Mouse (Mus musculus) layer of hippocampus, adult 18-20 months (tissue): ENCODE measurements around the gene Nabp2. TPM values are rescaled to one million over a fixed set of nuclear protein-coding genes. Genes with fewer than 3 reads are reported as not detected.
A peak's percentile ranks its signal among the peaks of the same experiment; 100 is the strongest.

Experiments
- DNase-seq, 2 experiments: peaks; one replicate each; pipeline ENCODE4 v3.0.0; 2022; ENCODE audit warnings: low spot score in 2 of 2
- total RNA-seq, 2 experiments: library from RNA; stranded (reverse); gene quantifications; 2 replicates each; pipeline ENCODE4 v1.2.3; 2021

The Nabp2 gene
- total RNA-seq, 2 experiments from 2014 or later: 96.5 to 98.5 TPM

DNA sequence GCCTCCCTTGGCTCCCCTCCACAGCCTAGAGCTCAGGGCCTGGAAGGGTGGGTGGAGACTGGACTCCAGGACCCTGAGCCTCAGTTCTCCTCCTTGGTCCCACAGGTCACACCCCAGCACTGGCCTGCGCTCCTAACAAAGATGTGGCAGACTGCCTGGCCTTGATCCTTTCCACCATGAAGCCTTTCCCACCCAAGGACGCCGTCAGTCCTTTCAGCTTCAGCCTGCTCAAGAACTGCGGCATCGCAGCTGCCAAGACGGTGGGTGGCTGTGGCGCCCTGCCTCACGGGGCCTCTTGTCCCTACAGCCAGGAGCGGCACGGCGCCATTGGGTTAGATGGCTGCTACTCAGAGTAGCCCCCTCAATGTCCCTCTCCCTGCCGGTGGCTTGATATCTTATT is 20.9 kb downstream of the Nabp2 start:
- DNase-seq: no peak

DNA sequence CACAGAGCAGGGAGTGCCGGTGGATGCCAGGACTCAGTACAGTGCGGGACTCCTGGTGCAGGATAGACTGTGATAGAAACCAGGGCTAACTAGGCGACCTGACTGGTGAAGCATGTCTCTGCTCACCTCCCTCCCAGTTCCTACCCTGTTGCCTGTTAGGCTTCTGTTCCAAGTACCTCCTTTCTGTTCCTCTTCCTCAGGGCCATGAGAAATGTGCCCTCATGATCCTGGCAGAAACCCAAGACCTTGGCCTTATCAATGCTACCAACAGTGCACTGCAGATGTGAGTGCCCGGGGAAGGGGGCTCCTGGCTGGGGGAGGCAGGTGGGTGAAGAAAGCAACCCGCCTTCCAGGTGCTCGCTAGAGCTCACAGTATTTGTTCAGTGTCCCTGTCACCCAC is 21.7 kb downstream of the Nabp2 start:
- DNase-seq: no peak

DNA sequence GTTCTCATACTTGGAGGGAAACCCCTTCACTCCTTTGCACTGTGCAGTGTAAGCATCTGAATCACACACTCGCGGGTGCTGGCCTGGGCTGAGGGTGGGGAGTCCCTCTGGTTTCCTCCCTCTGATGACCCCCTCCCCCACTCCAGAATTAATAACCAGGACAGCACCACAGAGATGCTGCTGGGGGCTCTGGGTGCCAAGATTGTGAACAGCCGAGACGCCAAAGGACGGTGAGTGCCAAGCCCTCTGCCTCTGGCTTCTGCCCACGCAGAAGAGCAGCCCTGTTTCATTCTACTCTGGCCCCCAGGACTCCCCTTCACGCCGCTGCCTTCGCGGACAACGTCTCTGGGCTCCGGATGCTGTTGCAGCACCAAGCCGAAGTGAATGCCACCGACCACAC is 22.4 kb downstream of the Nabp2 start:
- DNase-seq: no peak

DNA sequence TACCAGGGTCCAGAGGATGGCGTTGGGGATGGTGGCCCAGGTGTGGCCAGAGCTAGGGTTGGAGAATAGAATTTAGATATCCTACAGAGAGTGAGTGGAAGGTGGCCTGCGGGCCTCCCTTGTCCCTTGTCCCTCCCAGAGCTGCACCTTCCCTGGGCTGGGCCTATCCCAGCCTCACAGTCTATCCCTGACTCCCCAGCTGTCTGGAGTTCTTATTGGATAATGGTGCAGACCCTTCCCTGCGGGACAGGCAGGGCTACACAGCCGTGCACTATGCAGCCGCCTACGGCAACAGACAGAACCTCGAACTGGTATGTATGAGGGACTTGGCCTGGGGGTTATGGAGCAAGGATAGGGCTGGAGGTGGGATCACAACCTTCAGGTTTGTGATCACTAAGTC is 25.4 kb downstream of the Nabp2 start:
- DNase-seq: no peak

DNA sequence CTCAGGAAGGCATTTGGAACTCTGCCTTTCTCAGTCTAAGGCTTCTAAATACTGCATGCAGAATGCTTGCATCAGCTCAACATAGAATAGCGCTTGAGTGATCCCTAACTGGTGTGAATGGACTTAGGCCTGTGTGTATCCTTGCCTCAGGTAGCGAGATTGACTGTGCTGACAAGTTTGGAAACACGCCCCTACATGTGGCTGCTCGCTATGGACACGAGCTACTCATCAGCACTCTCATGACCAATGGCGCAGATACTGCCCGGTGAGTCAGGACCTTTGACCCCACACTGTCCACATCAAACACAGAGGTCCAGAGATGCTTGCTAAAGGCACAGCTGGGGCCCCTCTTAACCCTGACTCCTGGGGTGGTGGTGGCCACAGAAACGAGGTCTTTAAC is 28.8 kb downstream of the Nabp2 start:
- no peak for DNase-seq

DNA sequence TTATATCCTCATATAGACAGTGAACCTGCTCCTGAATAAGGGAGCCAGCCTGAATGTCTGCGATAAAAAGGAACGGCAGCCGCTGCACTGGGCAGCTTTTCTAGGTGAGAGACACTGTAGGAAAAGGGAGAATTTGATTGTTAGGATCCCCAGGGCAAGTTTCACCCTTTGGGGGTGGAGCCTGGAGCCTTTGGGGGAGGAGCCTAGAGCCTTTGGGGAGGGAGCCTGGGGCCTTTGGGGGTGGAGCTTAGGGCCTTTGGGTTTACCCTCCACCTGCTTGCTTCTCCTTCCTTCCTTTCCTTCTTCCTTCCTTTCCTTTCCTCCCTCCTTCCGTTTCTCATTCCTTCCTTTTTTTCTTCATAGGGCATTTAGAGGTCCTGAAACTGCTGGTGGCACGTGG is 30.7 kb downstream of the Nabp2 start:
- DNase-seq: no peak

DNA sequence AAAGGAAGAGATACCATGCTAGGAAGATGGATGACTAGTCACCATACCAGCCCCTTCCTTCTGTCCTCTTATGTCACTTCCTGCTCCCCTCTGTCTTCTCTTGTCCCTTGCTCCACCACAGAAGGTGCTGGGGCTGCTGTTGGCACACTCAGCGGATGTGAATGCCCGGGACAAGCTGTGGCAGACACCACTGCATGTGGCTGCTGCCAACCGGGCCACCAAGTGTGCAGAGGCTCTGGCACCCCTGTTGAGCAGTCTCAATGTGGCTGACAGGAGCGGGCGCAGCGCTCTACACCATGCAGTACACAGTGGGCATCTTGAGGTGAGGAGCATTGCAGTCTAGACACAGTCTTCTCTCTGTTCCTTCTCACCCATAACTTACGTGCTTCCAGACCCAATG is 32.0 kb downstream of the Nabp2 start:
- DNase-seq: no peak

DNA sequence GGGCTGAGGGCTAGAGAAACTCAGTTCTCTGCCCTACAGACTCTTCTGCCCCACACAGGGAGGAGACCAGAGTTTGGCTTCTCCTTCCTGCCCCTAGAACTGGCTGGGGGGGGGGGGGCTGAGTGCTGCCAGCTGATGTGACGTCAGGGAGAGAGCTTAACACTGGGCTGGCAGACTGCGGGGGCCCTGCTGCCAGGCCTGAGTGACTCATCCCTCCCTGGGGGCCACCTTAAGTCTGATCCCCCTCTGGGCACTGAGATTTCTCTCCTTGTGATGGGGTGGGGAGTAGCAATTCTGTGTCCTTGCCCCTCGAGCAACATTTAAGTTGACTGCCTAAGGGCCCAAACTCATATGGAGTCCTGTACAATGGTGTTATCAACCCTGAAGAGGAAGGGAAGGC is 32.8 kb downstream of the Nabp2 start:
- DNase-seq: no peak

DNA sequence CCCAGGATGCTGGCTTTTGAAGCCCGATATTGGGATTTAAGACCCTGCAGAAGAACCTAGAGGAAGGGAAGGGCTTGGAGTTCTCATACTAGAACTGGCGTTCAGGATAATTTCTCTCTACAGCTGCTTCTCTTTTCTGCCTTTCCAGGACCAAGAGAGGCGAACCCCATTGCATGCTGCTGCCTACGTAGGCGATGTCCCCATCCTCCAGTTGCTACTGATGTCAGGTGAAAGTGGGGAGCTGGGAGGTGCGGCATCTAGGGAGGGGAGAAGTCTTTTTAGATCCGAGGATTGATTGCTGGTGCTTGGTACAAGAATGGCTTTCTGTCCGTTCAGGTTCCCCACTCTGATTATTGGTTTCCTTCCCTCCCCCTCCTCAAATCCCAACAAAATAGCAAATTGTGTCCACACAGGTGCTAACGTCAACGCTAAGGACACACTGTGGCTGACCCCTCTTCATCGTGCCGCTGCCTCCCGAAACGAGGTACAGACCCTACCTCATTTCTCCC is 33.3 kb downstream of the Nabp2 start:
- no peak for DNase-seq

DNA sequence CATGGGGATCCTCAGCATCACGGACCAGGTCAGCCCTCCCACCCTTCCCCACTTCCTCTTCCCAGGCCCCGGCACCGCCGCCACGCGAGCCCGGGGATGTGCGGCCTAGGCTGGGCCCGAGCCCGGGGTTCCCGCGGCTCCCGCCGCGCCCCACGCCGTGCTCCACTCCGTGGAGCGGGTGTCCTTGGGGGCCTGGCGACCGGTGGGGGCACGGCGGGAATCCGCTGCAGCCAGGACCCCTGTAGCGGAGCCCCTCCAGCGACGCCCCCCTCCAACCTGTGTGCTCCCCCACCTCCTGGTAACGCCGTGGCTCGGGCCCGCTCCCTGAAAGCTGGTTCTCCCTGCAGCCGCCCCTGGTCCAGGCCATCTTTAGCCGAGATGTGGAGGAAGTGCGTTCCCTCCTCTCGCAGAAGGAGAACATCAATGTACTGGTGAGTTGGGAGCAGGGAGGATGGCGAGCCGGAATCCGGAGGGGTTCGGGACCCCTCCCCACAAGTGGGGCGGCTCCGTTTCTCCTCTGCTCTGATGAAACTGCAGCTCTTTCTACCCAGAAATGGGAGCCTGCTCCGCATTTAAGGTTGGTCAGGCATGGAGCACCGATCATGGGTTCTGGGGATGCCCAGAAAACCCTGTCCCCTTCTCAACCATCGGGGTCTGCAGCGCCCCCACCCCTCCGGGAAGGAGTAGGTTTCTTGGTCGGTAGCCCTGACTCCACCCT is 33.9 kb downstream of the Nabp2 start:
- DNase-seq: no peak

DNA sequence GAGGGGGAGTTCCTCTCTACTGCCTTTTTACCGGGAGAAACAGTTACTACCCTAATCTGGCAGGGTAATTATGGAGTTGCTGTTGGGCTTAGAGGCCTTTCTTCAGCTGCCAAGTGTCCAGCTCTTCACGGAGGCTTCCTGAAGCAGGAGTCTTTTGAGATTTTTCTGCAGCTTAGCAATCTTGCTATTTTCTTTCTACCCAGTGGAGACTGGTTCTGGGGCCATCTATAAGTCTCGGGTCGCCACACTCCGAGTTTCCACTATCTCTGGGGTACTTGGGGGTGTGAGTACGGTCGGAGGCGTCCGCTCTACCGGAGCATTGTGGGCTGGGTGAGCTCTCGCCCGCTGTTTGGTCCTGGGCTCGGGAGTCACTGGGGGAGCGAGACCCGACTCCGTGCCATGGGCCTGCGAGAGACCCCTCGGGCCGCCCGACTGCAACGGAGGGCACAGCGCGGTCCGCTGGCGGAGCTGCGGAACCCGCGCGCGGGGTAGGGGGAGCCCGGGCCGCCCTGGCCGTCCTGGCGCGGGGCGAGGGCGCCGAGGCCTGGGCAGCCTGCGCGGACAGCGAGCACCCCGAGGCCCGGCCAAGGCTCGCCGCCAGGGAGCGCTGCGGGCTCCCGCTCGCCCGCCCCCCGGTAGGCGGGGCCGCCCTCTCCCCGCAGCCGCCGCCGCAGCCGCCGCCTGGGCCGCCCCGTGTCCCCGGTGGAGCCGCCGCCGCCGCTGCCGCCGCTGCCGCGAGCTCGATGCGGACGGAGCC is 34.7 kb downstream of the Nabp2 start, which contains the start of gene Ankrd52:
Gene Ankrd52 (plus strand): TSS at position 661 of the 757 bp plus-strand sequence.
- peak; percentile 67 to 81 for DNase-seq

DNA sequence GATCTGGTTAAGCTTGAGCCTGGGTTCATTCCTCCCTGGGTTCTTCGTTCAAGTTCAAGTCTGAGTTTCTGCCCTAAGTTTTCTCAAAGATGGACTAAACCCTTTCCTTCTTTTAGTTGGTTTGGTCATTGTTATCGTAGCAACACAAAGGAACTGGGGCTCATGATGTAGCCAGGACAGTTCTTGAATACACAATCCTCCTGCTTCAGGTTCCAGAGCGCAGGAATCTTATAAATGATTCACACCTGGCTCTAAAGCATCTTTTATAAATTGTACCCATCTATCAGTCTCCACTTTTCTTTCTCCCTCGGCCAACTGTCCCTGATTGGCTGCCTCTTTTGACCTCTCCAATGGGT is 35.2 kb downstream of the Nabp2 start:
- DNase-seq: no peak

DNA sequence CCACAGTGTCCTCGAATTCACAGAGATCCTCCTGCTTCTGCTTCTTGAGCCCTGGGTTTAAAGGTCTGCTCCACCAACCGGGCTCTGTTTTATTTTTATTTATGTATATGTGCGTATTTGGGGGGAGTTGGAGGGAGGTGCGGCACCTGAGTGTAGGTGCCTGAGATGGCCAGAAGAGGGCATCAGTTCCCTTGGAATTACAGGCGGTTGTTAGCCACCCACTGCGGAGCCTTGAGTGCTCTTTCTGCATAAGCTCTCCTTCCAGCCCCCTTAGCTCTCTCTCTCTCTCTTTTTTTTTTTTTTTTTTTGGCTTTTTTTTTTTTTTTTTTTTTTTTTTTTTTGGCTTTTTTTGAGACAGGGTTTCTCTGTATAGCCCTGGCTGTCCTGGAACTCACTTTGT is 36.9 kb downstream of the Nabp2 start:
- DNase-seq: no peak

DNA sequence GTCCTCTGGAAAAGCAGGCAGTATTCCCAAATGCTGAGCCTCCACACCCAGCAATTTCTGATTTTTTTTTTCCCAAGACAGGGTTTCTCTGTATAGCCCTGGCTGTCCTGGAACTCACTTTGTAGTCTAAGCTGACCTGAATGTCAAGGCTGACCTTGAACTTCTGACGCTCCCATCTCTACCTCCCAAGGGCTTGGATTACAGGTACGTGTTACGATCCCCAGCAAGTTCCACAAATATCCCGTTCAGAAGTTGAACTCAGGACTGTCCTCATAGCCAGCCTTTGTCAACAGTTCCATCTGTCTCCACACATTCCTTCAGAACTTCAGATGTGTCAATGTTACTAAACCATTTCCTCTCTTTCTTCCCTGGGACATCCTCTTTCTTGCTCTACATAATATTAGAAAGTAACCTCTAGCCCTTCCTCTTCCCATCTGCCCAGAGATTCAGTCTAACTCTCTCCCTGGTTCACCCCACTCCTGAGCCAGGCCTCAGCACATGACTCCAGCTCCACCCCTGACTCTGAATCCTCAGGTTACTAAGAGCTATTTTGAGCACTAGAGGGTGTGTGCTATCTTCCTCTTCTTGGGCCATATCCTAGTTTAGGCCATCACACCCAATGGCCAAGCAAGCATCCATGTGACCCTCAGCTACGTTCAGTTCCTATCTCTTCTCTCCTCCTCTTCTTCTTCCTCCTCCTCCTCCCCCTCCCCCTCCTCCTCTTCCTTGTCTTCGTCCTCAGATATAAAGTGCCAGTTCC is 38.1 kb downstream of the Nabp2 start:
- DNase-seq: no peak

DNA sequence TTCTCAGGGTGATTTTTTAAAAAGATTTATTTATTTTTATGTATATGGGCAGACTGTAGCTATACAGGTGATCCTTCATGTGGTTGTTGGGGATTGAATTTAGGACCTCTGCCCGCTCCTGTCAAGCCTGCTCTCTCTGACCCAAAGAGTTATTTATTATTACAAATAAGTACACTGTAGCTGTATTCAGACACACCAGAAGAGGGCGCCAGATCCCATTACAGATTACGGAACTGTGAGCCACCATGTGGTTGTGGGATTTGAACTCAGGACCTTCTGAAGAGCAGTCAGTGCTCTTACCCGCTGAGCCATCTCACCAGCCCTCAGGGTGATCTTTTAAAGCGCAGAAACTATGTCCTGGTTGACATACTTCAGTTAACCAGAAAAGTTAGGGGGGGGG is 39.1 kb downstream of the Nabp2 start:
- DNase-seq: no peak

DNA sequence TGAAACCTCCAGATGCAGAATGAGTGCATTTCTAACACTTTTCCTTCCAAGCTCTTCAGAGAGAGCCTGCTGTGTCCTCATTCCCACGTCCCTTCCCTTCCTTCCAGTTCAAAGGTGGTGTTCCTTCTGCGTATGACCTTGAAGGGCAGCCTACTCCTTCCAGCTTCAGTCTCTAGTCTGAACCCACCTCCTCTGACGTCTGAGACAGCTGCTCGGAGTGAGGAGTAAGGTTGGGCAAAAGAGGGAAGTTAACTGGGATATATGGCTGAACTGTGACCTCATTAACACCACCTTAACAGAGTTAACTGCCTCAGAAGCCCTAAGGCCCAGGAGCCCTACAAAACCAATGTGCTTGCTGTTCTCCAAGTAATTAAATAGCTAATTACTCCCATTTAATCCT is 40.7 kb downstream of the Nabp2 start:
- no peak for DNase-seq

DNA sequence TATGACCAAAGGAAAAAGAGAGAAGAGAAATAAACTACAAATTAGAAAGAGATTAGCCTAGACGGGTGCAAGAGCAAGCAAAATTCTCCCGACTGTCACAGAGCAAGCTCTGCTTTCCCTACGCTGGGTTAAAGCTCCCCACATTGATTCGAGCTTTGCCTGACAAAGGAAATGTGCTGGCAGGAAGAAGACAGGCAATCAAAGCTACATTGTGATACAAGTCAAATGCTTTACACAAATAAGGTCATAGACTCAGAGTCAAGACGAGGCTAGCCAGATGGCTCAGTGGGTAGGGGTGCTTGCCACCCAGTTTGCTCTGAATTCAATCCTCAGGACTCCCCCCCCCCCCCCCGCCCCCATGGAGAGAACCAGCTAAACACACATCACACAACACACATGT is 41.3 kb downstream of the Nabp2 start:
- no peak for DNase-seq

DNA sequence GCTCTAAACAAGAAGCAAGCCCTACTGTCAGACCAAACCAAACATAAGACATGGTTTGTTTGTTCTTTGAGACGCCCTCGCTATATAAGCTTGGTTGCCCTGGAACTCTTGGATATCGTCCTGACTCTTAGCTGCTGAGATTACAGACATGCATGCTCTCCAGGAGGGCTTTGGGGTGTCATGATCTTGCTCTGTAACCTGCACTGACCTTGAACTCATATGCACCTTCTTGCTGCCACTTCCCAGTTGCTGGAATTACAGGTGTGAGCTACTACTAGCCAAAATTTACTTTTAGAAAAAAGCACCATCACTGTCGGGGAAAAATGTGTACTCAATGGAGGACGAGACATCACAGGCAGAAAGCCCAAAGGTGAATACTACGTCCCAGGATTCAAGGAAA is 41.7 kb downstream of the Nabp2 start:
- no peak for DNase-seq

DNA sequence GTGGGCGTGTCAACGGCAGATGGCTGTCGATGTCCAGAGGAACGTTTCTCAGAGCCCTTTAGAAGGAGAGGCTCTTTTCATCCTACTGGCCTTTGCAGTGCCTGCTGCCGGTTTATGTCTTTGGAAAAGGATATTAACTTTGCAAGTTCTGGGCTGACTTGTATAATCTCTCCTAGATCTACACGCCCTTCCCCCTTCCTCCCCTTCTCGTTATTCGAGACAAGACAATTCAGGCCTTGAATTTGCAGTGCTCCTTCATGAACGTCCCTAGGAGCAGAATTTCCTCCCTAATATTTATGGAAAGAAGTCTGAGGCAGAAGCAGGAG is 42.1 kb downstream of the Nabp2 start:
- DNase-seq: no peak

DNA sequence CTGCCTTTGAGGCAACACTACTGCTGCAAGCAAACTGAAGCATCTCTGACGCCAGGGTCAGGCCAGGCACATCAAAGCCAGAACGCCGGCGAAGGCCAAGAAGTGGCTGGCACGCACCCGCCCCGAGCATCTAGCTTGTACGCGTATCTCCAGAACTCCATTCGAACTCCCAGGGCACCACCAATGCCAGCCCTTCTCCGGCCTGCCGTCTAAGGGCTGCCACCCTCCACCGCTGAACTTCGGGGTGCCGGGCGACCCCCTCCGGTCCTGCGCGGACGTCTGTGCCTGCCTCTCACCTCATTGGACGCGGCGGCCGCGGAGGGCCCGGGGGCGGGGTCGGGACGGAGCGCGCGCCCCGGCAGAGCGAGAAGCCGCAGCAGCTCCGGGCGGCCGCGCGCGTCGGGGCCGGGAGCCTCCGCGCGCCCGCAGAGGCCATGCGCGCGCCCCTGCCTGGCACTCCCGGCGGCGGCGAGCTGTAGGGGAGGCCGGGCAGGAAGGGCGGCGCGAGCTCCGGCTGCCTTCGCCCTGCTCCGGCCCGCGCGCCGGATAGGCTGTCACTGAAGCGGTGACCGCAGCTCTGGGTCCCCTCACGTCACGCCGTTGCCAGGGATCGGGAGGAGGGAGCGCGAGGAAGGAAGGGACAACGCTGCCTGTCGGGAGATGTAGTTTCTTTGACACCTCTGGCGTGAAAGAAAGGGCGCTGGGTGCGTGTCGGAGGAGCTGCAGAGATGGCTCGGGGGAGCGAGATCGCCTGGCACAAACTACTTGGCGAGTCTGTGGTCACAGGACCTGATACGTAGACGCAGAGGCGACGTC is 42.7 kb downstream of the Nabp2 start, which contains the start of gene Coq10a:
Gene Coq10a (minus strand): TSS at position 596 of the 816 bp plus-strand sequence.
- peak; percentile 93 for DNase-seq

DNA sequence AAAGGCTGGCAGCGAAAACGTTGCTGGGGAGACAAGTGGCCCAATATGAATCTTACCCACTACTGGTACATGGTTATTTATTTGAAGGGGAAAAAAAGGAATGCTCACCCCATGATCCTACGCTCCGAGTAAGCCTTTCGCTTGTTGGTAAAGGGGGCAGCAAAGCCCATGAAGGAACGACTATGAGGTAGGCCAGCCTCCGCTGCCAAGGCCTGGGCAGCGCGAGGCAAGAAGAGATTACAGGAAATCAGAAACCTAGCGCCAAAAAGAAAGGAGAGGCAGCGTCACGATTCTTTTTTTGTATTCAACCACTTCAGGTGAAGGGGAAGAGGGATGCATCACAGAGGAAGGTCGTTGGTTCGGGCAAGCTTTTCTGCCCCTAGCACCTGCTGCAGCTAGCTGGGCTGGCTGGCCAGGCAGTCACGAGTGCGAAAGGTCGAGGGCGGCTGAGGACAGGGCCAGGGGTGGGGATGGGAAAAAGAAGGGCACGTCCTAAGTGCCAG is 43.3 kb downstream of the Nabp2 start:
- DNase-seq: no peak
